Mouse (Mus musculus) adrenal gland, adult 18-20 months (tissue): ENCODE measurements around the gene Bend7. TPM values are rescaled to one million over a fixed set of nuclear protein-coding genes. Genes with fewer than 3 reads are reported as not detected.

Experiments used
- DNase-seq, 2 experiments: peaks; one replicate each; pipeline ENCODE4 v3.0.0; 2021 to 2022; ENCODE audit warnings: low spot score in 2 of 2
- long read RNA-seq, 2 experiments: library from polyadenylated mRNA; stranded (forward); transcript quantifications; one replicate each; pipeline ENCODE4 v2.0.0; 2021
- total RNA-seq, 2 experiments: library from RNA; stranded (reverse); gene quantifications; 1 replicate in 1 of 2; 2 replicates in 1 of 2; pipeline ENCODE4 v1.2.3; 2021

Bend7 gene
- 10 to 100 TPM; 14.3 to 18.6 TPM for total RNA-seq
- long read RNA-seq, experiment 1, transcript Bend7-201 (9 exons, 2,302 nt), result major isoform, 5 of 17 reads
- long read RNA-seq, experiment 1, partial matches to known transcripts, result 3 of 17 reads
- long read RNA-seq, experiment 1, other reads (novel, unspliced or antisense), result 4 of 17 reads
- long read RNA-seq, experiment 2, transcript Bend7-204 (9 exons, 2,251 nt), result major isoform, 5 of 18 reads
- long read RNA-seq, experiment 2, partial matches to known transcripts, result 8 of 18 reads
- long read RNA-seq, experiment 2, other reads (novel, unspliced or antisense), result 4 of 18 reads

DNA sequence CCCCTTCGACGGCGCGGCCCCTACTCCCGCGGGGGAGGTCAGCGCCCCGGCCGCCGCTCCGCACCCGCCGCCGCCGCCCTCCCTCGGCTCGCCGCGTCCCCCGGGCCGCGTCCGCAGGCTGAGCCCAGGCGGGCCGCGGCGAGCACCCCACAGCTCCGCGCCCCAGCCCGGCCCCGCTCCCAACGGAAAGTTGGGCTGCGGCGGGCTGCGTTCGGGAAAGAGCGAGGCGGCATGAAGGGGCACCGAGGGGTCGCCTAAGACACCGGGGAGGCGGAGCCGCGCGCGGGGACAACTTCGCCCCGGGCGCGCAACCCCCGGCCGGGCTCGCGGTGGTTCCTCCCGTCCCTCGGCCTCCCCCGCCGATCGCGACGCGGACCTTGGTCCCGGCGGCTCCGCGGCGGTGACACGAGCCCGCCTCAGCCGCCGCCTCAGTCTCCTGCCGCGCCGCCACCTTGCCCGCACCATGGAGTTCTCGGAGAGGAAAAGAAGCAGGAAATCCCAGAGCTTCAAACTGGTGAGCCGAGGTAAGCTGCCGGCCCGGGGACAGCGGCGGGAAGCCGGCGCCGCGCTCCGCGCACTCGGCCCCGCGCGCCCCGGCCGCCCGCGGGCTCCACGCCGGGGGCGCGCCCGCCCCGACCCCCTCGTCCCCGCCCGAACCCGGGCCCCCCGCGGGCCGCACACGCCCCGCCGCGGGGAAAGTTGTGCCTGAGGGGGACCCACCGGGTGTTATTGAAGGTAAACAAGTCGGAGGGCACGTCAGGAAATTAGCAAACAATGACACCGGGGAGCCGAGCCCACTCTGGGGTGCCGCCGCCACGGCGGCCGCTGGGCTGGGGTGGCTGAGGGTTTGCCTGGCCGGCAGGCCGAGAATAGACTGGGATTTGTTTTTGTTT lies at the start of gene Bend7:
Gene Bend7, plus strand, starts transcription at position 63 of the 893 bp plus-strand sequence.
- peak; percentile 61 to 66 for DNase-seq

GRCm38 (mm10) chr2:4668626-4669025 lies 49.0 kb upstream of the Bend7 start:
- DNase-seq, result no peak

GRCm38 (mm10) chr2:4669701-4670100 lies 47.9 kb upstream of the Bend7 start:
- no peak for DNase-seq

- DNase-seq, result no peak
Observed at GRCm38 (mm10) chr2:4671636-4672035, 46.0 kb upstream of the Bend7 start.

DNA sequence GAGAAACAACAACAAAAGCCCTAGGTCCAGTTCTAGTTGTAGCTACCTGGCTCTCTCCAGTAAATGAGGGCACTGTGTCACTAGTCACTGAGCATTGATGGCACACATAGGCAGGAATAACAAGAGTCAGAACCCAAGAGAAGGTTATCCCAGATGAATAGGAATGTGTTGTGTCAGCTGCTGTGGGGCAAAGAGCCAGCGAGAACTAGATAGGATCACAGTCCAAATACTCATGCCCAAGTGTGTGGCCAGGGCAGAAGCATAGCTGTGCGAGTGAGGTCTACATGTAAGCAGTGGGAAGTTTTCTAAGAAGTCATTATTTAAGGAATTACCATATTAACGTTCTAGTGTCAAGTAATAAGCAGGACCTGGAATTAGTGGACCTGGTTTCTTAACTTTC lies 37.7 kb upstream of the Bend7 start:
- DNase-seq, result no peak

- DNase-seq, result no peak
Observed at GRCm38 (mm10) chr2:4711262-4711661, 6.4 kb upstream of the Bend7 start.

- DNase-seq, result no peak
Observed at GRCm38 (mm10) chr2:4717081-4717768, 406 bp upstream of the Bend7 start.

DNA sequence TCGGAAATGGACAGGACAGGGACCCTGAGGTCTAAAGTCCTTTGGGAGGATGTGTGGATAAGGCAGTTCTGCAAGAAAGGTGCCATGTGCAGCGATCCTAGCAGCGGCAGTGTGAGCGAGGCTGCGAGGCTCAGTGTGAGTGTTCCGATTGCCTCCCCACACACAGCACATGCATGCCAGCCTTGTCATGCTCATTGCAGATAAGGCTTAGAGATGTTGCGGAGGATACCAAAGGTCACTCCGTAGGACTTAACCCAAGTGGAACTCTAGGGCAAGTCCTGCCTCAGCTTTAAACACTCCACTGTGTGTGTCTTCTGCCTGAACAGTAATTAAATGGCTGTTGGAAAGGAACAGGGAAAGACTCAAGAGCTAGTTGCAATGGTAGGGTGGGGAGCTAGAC lies 5.5 kb downstream of the Bend7 start:
- no peak for DNase-seq

DNA sequence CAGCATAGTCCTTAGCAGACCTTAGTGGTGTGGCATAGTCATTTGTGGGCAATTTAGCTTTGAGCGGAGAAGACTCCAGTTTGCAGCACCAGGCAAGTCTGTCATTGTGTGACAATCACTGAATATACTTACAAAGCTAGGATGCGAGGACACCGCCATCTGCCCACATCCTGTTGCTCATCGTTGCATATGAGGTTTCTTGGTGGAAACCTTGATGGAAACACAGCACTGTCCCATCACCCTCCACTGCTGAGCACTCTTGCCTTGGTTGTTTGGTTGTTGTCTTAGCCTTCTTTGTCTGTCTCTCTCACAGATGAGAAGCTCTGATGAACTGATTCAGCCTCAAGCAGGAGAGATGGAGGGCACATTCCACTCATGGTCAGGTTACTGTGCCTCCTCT lies 12.5 kb downstream of the Bend7 start:
- DNase-seq, result no peak

GRCm38 (mm10) chr2:4733971-4734370 lies 16.3 kb downstream of the Bend7 start:
- no peak for DNase-seq

DNA sequence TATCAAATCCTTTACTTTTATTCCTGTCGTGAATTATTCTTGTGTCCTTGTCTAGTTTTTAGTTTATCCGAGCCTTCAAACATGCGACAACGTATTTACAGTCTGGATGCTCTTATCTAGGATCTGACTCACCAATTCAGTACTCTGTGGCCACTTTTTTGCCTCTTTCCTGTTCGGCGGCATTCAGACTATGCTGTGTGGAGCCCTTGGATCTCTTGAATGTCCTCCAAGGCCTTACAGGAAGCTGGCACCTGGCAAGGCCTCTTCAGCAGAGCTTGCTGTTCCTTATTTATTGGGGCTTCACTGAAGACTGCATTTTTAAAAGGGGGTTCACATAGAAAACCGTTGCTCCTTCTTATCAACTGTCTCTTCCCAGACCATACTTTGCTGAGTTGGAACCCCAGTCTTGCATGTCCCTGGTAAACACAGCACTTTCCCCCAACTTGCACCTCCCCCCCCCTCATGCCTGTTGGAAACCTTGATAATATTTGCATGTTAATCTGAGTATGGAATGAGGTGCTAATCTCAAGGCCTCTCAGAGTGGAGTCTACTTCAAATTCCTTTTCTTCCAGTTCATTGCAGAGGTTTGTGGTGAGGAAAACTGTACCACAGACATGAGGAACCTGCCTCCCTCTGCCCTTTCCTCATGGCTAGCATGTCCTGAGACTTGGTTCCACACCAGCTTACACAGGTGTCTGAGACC lies 18.6 kb downstream of the Bend7 start:
- peak in 1 of 2 experiments; percentile 10 for DNase-seq

- no peak for DNase-seq
Observed at GRCm38 (mm10) chr2:4736798-4737155, 19.1 kb downstream of the Bend7 start.

GRCm38 (mm10) chr2:4751918-4752317 lies 34.3 kb downstream of the Bend7 start:
- DNase-seq, result no peak

DNA sequence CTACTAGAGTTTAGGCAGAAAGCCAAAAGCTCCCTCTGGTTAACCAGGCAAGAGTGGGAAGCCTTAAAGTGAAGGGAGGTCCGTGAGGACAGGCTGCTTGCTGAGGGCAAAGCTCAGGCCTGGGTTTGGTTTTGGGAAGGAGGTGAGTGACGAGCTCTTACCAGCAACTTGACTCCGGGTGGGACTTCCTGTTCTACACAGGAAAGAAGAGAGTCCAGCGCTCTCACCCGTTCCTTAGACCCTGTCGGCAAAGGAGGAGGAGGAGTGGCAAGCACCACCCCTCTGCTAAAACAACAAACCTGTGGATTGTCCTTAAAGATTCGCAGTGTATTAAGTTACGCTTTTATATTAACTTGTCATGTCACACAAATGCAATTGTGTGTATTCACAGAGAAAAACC lies 38.1 kb downstream of the Bend7 start:
- no peak for DNase-seq

GRCm38 (mm10) chr2:4757218-4757617 lies 39.6 kb downstream of the Bend7 start:
- no peak for DNase-seq

GRCm38 (mm10) chr2:4760741-4761140 lies 43.1 kb downstream of the Bend7 start:
- no peak for DNase-seq

DNA sequence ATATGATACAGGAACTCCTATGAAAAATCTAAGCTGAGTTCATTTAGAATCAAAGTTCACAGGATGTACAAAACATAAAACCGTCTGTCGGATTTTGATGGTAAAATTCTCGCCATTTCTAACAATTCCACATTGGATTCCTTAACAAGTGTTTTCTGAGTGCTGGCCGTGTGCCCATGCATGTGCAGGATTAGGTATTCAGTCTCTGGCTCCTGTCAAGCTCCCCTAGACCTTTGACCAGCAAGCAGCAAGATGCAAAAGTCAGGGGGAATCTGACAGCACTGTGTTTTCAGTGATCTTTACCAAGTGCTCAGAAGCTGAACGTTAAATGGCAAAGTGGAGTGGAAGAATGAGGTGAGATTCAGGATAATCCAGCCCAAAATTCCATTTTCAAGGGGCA lies 44.3 kb downstream of the Bend7 start:
- DNase-seq, result no peak

GRCm38 (mm10) chr2:4764071-4764470 lies 46.4 kb downstream of the Bend7 start:
- no peak for DNase-seq

GRCm38 (mm10) chr2:4770376-4770775 lies 52.7 kb downstream of the Bend7 start:
- DNase-seq, result no peak

DNA sequence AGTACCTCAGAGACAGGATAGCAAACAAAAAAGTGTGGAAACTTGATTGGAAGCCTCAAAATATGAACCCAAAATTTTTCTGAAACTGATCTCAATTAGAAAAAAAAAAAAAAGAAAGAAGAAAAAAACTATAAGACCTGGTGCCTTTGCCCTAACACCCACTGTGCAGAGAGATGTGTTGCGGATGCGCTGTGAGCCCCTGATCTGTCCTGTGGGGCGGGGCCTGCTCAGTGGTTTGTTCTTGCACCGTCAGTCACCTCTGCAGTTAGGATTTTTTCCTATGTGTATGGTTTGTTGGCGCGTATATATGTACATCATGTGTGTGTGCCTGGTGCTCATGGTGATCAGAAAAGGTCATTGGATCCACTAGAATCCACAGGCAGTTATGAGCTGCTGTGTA lies 56.3 kb downstream of the Bend7 start:
- DNase-seq, result no peak

DNA sequence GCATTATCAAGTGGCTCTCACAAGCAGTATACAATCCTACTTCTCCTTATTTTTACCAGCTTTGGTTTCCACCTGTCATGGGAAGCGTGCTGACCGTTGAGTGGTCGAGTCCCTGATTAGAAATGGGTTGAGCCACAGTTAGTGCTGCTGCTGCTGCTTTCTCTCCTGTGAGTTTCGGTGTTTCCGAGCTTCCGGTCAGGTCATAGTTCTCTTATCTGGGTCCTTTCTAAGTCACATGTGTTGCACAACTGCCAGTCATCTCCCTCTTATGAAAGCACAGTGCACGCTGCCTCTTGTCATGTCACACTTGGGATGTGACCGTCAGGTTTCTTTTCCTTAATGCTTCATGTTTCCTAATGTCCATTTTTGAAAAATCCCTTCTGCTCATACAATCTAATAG lies 59.7 kb downstream of the Bend7 start:
- DNase-seq, result no peak
